Mouse (Mus musculus) urinary bladder, postnatal 36 days (tissue): Measurements from ENCODE around the gene Senp8.
A peak's percentile ranks its signal among the peaks of the same experiment; 100 is the strongest.
"Not testable (repeated sequence)": the region's sequence is repeated elsewhere in the genome, so short reads cannot be mapped to it uniquely, and the experiment has no call there.

Experiments used
- DNase-seq, 2 experiments: peaks; one replicate each; pipeline ENCODE4 v3.0.0; 2022; ENCODE audit warnings: low spot score in 2 of 2, mixed read lengths in 1 of 2

The Senp8 gene

GRCm38 (mm10) chr9:59750267-59751065 lies at the start of gene Senp8, which contains the start of gene Myo9a:
Gene Senp8, minus strand, starts transcription at chr9:59750710.
Gene Myo9a, plus strand, starts transcription at chr9:59750896.
- peak; percentile 100 for DNase-seq

GRCm38 (mm10) chr9:59766966-59767461 lies 16.5 kb upstream of the Senp8 start:
- not testable (repeated sequence) for DNase-seq

- no peak for DNase-seq
Measured at GRCm38 (mm10) chr9:59760515-59760914, 10.0 kb upstream of the Senp8 start.

- not testable (repeated sequence) for DNase-seq
Measured at GRCm38 (mm10) chr9:59757016-59757415, 6.5 kb upstream of the Senp8 start.

GRCm38 (mm10) chr9:59755199-59755598 lies 4.7 kb upstream of the Senp8 start:
- no peak for DNase-seq

GRCm38 (mm10) chr9:59751966-59752365 lies 1.5 kb upstream of the Senp8 start:
- DNase-seq, result no peak

GRCm38 (mm10) chr9:59751066-59751581 lies 614 bp upstream of the Senp8 start:
- DNase-seq, result peak; percentile 90 to 91

GRCm38 (mm10) chr9:59749581-59750265 lies 787 bp downstream of the Senp8 start:
- no peak for DNase-seq

GRCm38 (mm10) chr9:59748969-59749368 lies 1.5 kb downstream of the Senp8 start:
- peak; percentile 26 to 44 for DNase-seq

GRCm38 (mm10) chr9:59748387-59748786 lies 2.1 kb downstream of the Senp8 start:
- no peak for DNase-seq

GRCm38 (mm10) chr9:59743903-59744302 lies 6.6 kb downstream of the Senp8 start:
- DNase-seq, result no peak

- no peak for DNase-seq
Measured at GRCm38 (mm10) chr9:59740593-59740992, 9.9 kb downstream of the Senp8 start.

- DNase-seq, result no peak
Measured at GRCm38 (mm10) chr9:59735394-59735793, 15.1 kb downstream of the Senp8 start.

GRCm38 (mm10) chr9:59733075-59733474 lies 17.4 kb downstream of the Senp8 start:
- DNase-seq, result peak; percentile 56 to 66

GRCm38 (mm10) chr9:59731136-59731535 lies 19.4 kb downstream of the Senp8 start:
- DNase-seq, result no peak

GRCm38 (mm10) chr9:59727569-59728286 lies 22.8 kb downstream of the Senp8 start:
- DNase-seq, result no peak

GRCm38 (mm10) chr9:59725515-59725914 lies 25.0 kb downstream of the Senp8 start:
- DNase-seq, result no peak

GRCm38 (mm10) chr9:59723791-59724442 lies 26.6 kb downstream of the Senp8 start:
- DNase-seq, result no peak

- DNase-seq, result peak; percentile 55 to 58
Measured at GRCm38 (mm10) chr9:59723096-59723657, 27.3 kb downstream of the Senp8 start.

GRCm38 (mm10) chr9:59721144-59721543 lies 29.4 kb downstream of the Senp8 start:
- DNase-seq, result no peak

- DNase-seq, result no peak
Measured at GRCm38 (mm10) chr9:59718237-59718636, 32.3 kb downstream of the Senp8 start.
